In the genomic region with DNA sequence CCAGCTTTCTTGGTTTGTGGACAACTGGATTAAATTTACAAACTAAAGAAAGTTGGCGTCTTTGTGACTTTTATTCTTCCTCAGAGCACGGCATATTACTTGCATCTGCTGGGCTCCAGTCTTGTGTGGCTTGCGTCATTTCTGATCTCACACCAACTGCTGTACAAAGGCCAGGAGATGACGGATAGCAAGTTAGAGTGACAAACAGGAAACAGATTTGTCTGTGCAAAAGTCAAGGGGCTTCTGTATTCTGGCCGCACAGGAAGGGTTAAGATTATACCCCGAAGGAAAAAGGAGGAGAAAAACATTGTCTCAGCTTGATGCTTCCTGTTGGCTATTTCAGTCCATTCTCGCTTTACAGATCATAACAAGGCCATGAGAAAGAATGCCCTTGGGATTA, we compare ENCODE assay signal across 14 mouse cellular contexts.
DNase-seq lines count a peak whose midpoint lies in the region; ATAC-seq and TF ChIP-seq lines count a peak whose summit lies in the region.
"Had no signal": no experiment of that assay in that cellular context is flagged by ENCODE, and none has a peak within 500 bp of the region (broad histone marks: within the 10 kb centered on the region; RNA-seq: fewer than 3 reads in every experiment).

No protein-coding gene starts in this region.

- H3K27ac ChIP-seq in lung, postnatal 0 days (ENCODE audit: low read length) = no peak overlapping the region; the same call in 1 of the 2 replicates
- H3K27ac ChIP-seq in heart, postnatal 0 days (ENCODE audit: low read depth) = peak overlapping the region; percentile 74
- H3K27ac ChIP-seq in cerebellum, adult 2 months (ENCODE audit: insufficient read depth, low read length) = no peak overlapping the region
- H3K27ac ChIP-seq: hindbrain, embryonic 13.5 days had no signal

- no peaks in the 10 kb centered on the region for H3K27me3 ChIP-seq in lung, postnatal 0 days (replicated peaks; ENCODE audit: insufficient read depth, low read length)
- H3K27me3 ChIP-seq in heart, postnatal 0 days (ENCODE audit: control insufficient read depth, insufficient read depth, low read length) = no peaks in the 10 kb centered on the region
- H3K27me3 ChIP-seq in cerebellum, adult 2 months (ENCODE audit: control insufficient read depth, insufficient read depth, low read length) = no peaks in the 10 kb centered on the region
- H3K27me3 ChIP-seq: hindbrain, embryonic 13.5 days had no signal

- TF ChIP-seq POLR2A in cerebellum, adult 2 months (IDR thresholded peaks at IDR 0.05; ENCODE audit: borderline replicate concordance, insufficient read depth, low read length) = no peak

- ATAC-seq in lung, postnatal 0 days = peak; percentile 70
- ATAC-seq in heart, postnatal 0 days (ENCODE audit: insufficient read depth, low read depth) = peak; percentile 79
- ATAC-seq in megakaryocyte progenitor cell, adult 5-6 weeks (replicated peaks; ENCODE audit: poor library complexity) = peak; percentile 65
- ATAC-seq: forebrain, embryonic 16.5 days; midbrain, embryonic 16.5 days had no signal

- H3K4me3 ChIP-seq in lung, postnatal 0 days (ENCODE audit: low read depth, low read length) = no peak overlapping the region
- H3K4me3 ChIP-seq in heart, postnatal 0 days (ENCODE audit: low read depth, low read length) = no peak overlapping the region
- H3K4me3 ChIP-seq in cerebellum, adult 2 months (replicated peaks; ENCODE audit: insufficient read depth, low read depth, low read length) = no peak overlapping the region
- H3K4me3 ChIP-seq: hindbrain, embryonic 13.5 days had no signal

- H3K4me2 ChIP-seq in lung, postnatal 0 days (replicated peaks; ENCODE audit: low read depth, low read length) = no peak overlapping the region
- no peak overlapping the region for H3K4me2 ChIP-seq in heart, postnatal 0 days (ENCODE audit: low read depth, low read length)
- H3K4me2 ChIP-seq: hindbrain, embryonic 13.5 days had no signal

- H3K36me3 ChIP-seq in lung, postnatal 0 days (ENCODE audit: insufficient read depth, low read length) = no peaks in the 10 kb centered on the region
- no peaks in the 10 kb centered on the region for H3K36me3 ChIP-seq in heart, postnatal 0 days (replicated peaks; ENCODE audit: control insufficient read depth, insufficient read depth, low read length)
- H3K36me3 ChIP-seq: G1E; hindbrain, embryonic 13.5 days had no signal

- no peaks in the 10 kb centered on the region for H3K4me1 ChIP-seq in lung, postnatal 0 days (ENCODE audit: insufficient read depth, low read depth, low read length)
- H3K4me1 ChIP-seq in heart, postnatal 0 days (ENCODE audit: control insufficient read depth, insufficient read depth) = no peaks in the 10 kb centered on the region
- H3K4me1 ChIP-seq in cerebellum, adult 2 months (ENCODE audit: control insufficient read depth, insufficient read depth, low read length) = no peaks in the 10 kb centered on the region
- H3K4me1 ChIP-seq: hindbrain, embryonic 13.5 days had no signal

- peak; percentile 23 for DNase-seq in lung, postnatal 0 days (ENCODE audit: low spot score)
- DNase-seq in lung, postnatal 25 days (ENCODE audit: low spot score) = no peak
- DNase-seq in embryo, embryonic 11 days = peak; percentile 15
- DNase-seq in heart, postnatal 0 days (ENCODE audit: low spot score) = peak; percentile 47
- DNase-seq in urinary bladder, postnatal 10 days (ENCODE audit: low spot score) = no peak
- no peak for DNase-seq in cerebellum, adult 2 months
- no peak for DNase-seq in right cerebral cortex, postnatal 14 days
- DNase-seq: adrenal gland, postnatal 10 days; cerebellum, postnatal 14 days had no signal

- WGBS in lung, postnatal 0 days = 38% methylated on average over 7 of the region's 7 CpGs
- WGBS in heart, postnatal 0 days = 46% methylated on average over 7 of the region's 7 CpGs
- WGBS in cerebellum, adult 2 months = 74% methylated on average over 7 of the region's 7 CpGs

- H3K9ac ChIP-seq in lung, postnatal 0 days (replicated peaks; ENCODE audit: low read depth) = no peak overlapping the region
- no peak overlapping the region for H3K9ac ChIP-seq in heart, postnatal 0 days (replicated peaks; ENCODE audit: low read depth, low read length)
- H3K9ac ChIP-seq: hindbrain, embryonic 13.5 days had no signal

- TF ChIP-seq EP300 in lung, postnatal 0 days (IDR thresholded peaks at IDR 0.05) = 0 out of 2 replicates have a peak, but pooled peaks have one; percentile 45
- peak; percentile 99 for TF ChIP-seq EP300 in heart, postnatal 0 days (IDR thresholded peaks at IDR 0.05; ENCODE audit: low read depth)

- no peaks in the 10 kb centered on the region for H3K9me3 ChIP-seq in lung, postnatal 0 days (ENCODE audit: low read length)
- no peaks in the 10 kb centered on the region; the same call in 1 of the 2 replicates for H3K9me3 ChIP-seq in heart, postnatal 0 days (replicated peaks; ENCODE audit: control insufficient read depth, low read length)
- H3K9me3 ChIP-seq: hindbrain, embryonic 13.5 days had no signal

- no peak for TF ChIP-seq CTCF in lung, postnatal 0 days (IDR thresholded peaks at IDR 0.05)
- TF ChIP-seq CTCF in heart, postnatal 0 days (IDR thresholded peaks at IDR 0.05; ENCODE audit: low read depth) = no peak
- no peak for TF ChIP-seq CTCF in cerebellum, adult 2 months (IDR thresholded peaks at IDR 0.05; ENCODE audit: borderline replicate concordance, insufficient read depth, low read depth, low read length)

Comparison
In these comparisons a context has a peak if more than half of its experiments do, and no peak if none do; other contexts are left out.
1. DNase-seq: peak in lung, postnatal 0 days (single experiment), embryo, embryonic 11 days (single experiment) and heart, postnatal 0 days (single experiment); none in lung, postnatal 25 days (single experiment), urinary bladder, postnatal 10 days (single experiment), cerebellum, adult 2 months (0 of 2) and right cerebral cortex, postnatal 14 days (single experiment).
2. Peak in every context shown above with its lines, with median percentiles within 50 percentile points of each other: ATAC-seq.